In the genomic region with DNA sequence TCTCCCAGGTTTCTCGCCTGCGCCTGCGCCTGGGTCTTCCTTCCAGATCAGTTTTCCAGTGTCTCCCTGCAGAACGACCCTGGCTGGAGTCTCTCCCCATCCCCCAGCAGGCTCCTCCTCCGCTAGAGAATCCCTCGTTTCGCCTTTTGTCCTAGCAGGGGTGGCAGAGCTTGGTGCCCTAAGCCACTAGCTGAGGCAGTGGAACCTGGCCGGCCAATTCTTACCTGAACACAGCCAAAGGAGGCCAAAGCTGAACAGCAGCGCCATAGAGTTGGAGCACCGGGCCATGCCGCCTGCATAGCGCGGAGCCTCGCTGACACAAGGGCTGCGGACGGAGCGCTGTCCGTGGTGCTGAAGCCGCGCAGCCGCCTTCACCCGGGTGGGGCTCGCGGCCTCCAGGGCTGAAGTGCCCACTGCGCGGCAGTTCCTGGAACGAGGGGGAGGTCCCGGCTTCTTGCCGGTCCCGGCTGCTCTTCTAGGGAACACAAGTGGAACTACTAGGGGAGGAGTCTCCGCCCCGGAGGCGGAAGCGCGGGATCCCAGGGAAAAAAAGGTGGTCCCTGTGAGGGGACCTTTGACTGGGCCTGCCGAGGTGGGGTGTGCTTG, we compare ENCODE assay signal across 8 mouse cellular contexts. TPM values are rescaled to one million over a fixed set of nuclear protein-coding genes. Genes with fewer than 3 reads are reported as not detected.
DNase-seq lines count a peak whose midpoint lies in the region; ATAC-seq and TF ChIP-seq lines count a peak whose summit lies in the region.

A gene (minus strand): TSS at position 514 of the 606 bp plus-strand sequence.

- no peak within 1 kb of the TSS for H3K9ac ChIP-seq in heart, embryonic 13.5 days
- H3K9ac ChIP-seq in kidney, embryonic 14.5 days (ENCODE audit: low read depth, low read length) = no peak within 1 kb of the TSS
- H3K9ac ChIP-seq in liver, embryonic 12.5 days = no peak within 1 kb of the TSS
- H3K9ac ChIP-seq in stomach, embryonic 14.5 days (replicated peaks; ENCODE audit: low read depth, low read length) = no peak within 1 kb of the TSS

- ATAC-seq in CD4-positive, CD25-positive, alpha-beta regulatory T cell, adult 4 months = peak; percentile 64
- ATAC-seq in erythroid progenitor cell, adult 5-6 weeks (replicated peaks; ENCODE audit: low FRiP score, poor library complexity, severe bottlenecking) = peak; percentile 72
- ATAC-seq in heart, embryonic 13.5 days (ENCODE audit: extremely low read depth, insufficient number of reproducible peaks, low FRiP score, low TSS enrichment) = no peak; the same call in 1 of the 2 replicates
- peak; percentile 95 for ATAC-seq in kidney, embryonic 14.5 days (ENCODE audit: low FRiP score, low TSS enrichment)
- ATAC-seq in liver, embryonic 12.5 days = peak; percentile 70
- peak; percentile 84 for ATAC-seq in stomach, embryonic 14.5 days (ENCODE audit: insufficient number of reproducible peaks, insufficient read depth, low FRiP score, low read depth)

- peak; percentile 78 for DNase-seq in brain, embryonic 14.5 days (ENCODE audit: low read depth)
- DNase-seq in naive thymus-derived CD4-positive, alpha-beta T cell, adult 2 months (ENCODE audit: low read depth) = peak; percentile 82

- 0 out of 2 replicates have a peak, but pooled peaks cover 2% of the 10 kb centered on the region for H3K36me3 ChIP-seq in heart, embryonic 13.5 days
- H3K36me3 ChIP-seq in kidney, embryonic 14.5 days (ENCODE audit: control insufficient read depth, insufficient read depth, low read length) = no peaks in the 10 kb centered on the region
- H3K36me3 ChIP-seq in liver, embryonic 12.5 days = no peaks in the 10 kb centered on the region
- no peaks in the 10 kb centered on the region for H3K36me3 ChIP-seq in stomach, embryonic 14.5 days (ENCODE audit: control insufficient read depth, insufficient read depth, low read length)

- TF ChIP-seq POLR2A in brain, embryonic 14.5 days (IDR thresholded peaks at IDR 0.05; ENCODE audit: borderline replicate concordance, extremely low read depth, insufficient read depth, insufficient read length, poor library complexity, severe bottlenecking) = no peak

- under 1% methylated on average over 36 of the region's 36 CpGs for WGBS in heart, embryonic 13.5 days
- WGBS in kidney, embryonic 14.5 days = under 1% methylated on average over 36 of the region's 36 CpGs
- 3% methylated on average over 36 of the region's 36 CpGs for WGBS in liver, embryonic 12.5 days (ENCODE audit: insufficient replicate concordance)
- under 1% methylated on average over 36 of the region's 36 CpGs for WGBS in stomach, embryonic 14.5 days

- peak within 1 kb of the TSS; percentile 25 for H3K4me3 ChIP-seq in heart, embryonic 13.5 days
- H3K4me3 ChIP-seq in kidney, embryonic 14.5 days (ENCODE audit: low read length) = peak within 1 kb of the TSS; percentile 23
- H3K4me3 ChIP-seq in liver, embryonic 12.5 days = no peak within 1 kb of the TSS
- H3K4me3 ChIP-seq in stomach, embryonic 14.5 days (ENCODE audit: low read depth, low read length) = no peak within 1 kb of the TSS; the same call in 1 of the 2 replicates

- no peak for TF ChIP-seq CTCF in brain, embryonic 14.5 days (IDR thresholded peaks at IDR 0.05; ENCODE audit: borderline replicate concordance, extremely low read depth, insufficient read depth, insufficient read length)

- H3K4me1 ChIP-seq in heart, embryonic 13.5 days = peaks cover 6% of the 10 kb centered on the region; the same call in 1 of the 2 replicates
- H3K4me1 ChIP-seq in kidney, embryonic 14.5 days (ENCODE audit: control insufficient read depth, insufficient read depth, low read length) = peaks cover 3% of the 10 kb centered on the region; the same call in 1 of the 2 replicates
- H3K4me1 ChIP-seq in liver, embryonic 12.5 days = 0 out of 2 replicates have a peak, but pooled peaks cover 3% of the 10 kb centered on the region
- no peaks in the 10 kb centered on the region for H3K4me1 ChIP-seq in stomach, embryonic 14.5 days (ENCODE audit: control insufficient read depth, insufficient read depth, low read length)

- H3K4me2 ChIP-seq in heart, embryonic 13.5 days = peak within 1 kb of the TSS; percentile 57
- peak within 1 kb of the TSS; percentile 41 for H3K4me2 ChIP-seq in kidney, embryonic 14.5 days (replicated peaks; ENCODE audit: low read depth, low read length)
- H3K4me2 ChIP-seq in liver, embryonic 12.5 days = peak within 1 kb of the TSS; percentile 41
- H3K4me2 ChIP-seq in stomach, embryonic 14.5 days (replicated peaks; ENCODE audit: low read depth, low read length) = peak within 1 kb of the TSS; percentile 37; the same call in 1 of the 2 replicates

- peaks cover 67% of the 10 kb centered on the region for H3K27me3 ChIP-seq in heart, embryonic 13.5 days (replicated peaks)
- peaks cover 3% of the 10 kb centered on the region; the same call in 1 of the 2 replicates for H3K27me3 ChIP-seq in kidney, embryonic 14.5 days (ENCODE audit: control insufficient read depth, insufficient read depth, low read length)
- peaks cover 55% of the 10 kb centered on the region for H3K27me3 ChIP-seq in liver, embryonic 12.5 days (replicated peaks)
- H3K27me3 ChIP-seq in stomach, embryonic 14.5 days (ENCODE audit: control insufficient read depth, insufficient read depth, low read length) = no peaks in the 10 kb centered on the region

- no peak within 1 kb of the TSS for H3K27ac ChIP-seq in heart, embryonic 13.5 days (replicated peaks)
- no peak within 1 kb of the TSS for H3K27ac ChIP-seq in kidney, embryonic 14.5 days (ENCODE audit: low read depth, low read length)
- H3K27ac ChIP-seq in liver, embryonic 12.5 days = no peak within 1 kb of the TSS
- no peak within 1 kb of the TSS for H3K27ac ChIP-seq in stomach, embryonic 14.5 days (ENCODE audit: low read length)

- H3K9me3 ChIP-seq in heart, embryonic 13.5 days = no peaks in the 10 kb centered on the region
- no peaks in the 10 kb centered on the region for H3K9me3 ChIP-seq in kidney, embryonic 14.5 days (ENCODE audit: control insufficient read depth, low read length)
- H3K9me3 ChIP-seq in liver, embryonic 12.5 days (replicated peaks) = no peaks in the 10 kb centered on the region
- no peaks in the 10 kb centered on the region for H3K9me3 ChIP-seq in stomach, embryonic 14.5 days (ENCODE audit: control insufficient read depth, low read depth, low read length)

RNA-seq across cellular contexts. Expression of the gene that starts here (rescaled TPM):
- 1 to 10 TPM; 1.5 to 2.7 TPM for polyA plus RNA-seq in CD4-positive, CD25-positive, alpha-beta regulatory T cell, adult 4 months (2017; shearing (Covaris generic))
- 50.3 and 53.7 TPM in 2 replicates for polyA plus RNA-seq in brain, embryonic 14.5 days (2012; rRNA removed)
- total RNA-seq in erythroid progenitor cell, adult 5-6 weeks (2015; ENCODE audit: low replicate concordance) = not detected in 2 replicates
- total RNA-seq in erythroid progenitor cell, adult 5-6 weeks (2017; ENCODE audit: low replicate concordance) = 0.13 and 0.23 TPM in 2 replicates
- 0.18 and 0.44 TPM in 2 replicates for polyA plus RNA-seq in heart, embryonic 13.5 days (2015; fragmentation: Nextera tagmentation; extraction: Ambion mirVana)
- polyA plus RNA-seq in kidney, embryonic 14.5 days (2014; fragmentation: Nextera tagmentation; extraction: Ambion mirVana) = 0.50 and 0.73 TPM in 2 replicates
- 0.26 and 0.31 TPM in 2 replicates for polyA plus RNA-seq in liver, embryonic 12.5 days (2016; fragmentation: Nextera tagmentation; extraction: Ambion mirVana)
- 1.9 and 2.5 TPM in 2 replicates for polyA plus RNA-seq in stomach, embryonic 14.5 days (2014; fragmentation: Nextera tagmentation; extraction: Ambion mirVana)

Comparison
In these comparisons a context has a peak if more than half of its experiments do, and no peak if none do; other contexts are left out.
1. RNA of the gene that starts here (polyA plus RNA-seq): 50.3 to 53.7 TPM in brain, embryonic 14.5 days; 1.5 to 2.7 TPM in CD4-positive, CD25-positive, alpha-beta regulatory T cell, adult 4 months, 1.9 to 2.5 TPM in stomach, embryonic 14.5 days, 0.50 to 0.73 TPM in kidney, embryonic 14.5 days, 0.18 to 0.44 TPM in heart, embryonic 13.5 days and 0.26 to 0.31 TPM in liver, embryonic 12.5 days; every median in the first group is over 10 times any median in the second.
2. Peak in ATAC-seq in erythroid progenitor cell, adult 5-6 weeks; RNA of the gene not detected or under 1 TPM.
3. Peak in ATAC-seq, H3K4me3 ChIP-seq and H3K4me2 ChIP-seq in kidney, embryonic 14.5 days; RNA of the gene not detected or under 1 TPM.
4. Peak in ATAC-seq and H3K4me2 ChIP-seq in liver, embryonic 12.5 days; RNA of the gene not detected or under 1 TPM.
5. Peak in every context shown above with its lines, with median percentiles within 50 percentile points of each other: H3K4me2 ChIP-seq.